Mouse (Mus musculus) frontal cortex, adult 2 months (tissue): Measurements from ENCODE around the gene Smim13. TPM values are rescaled to one million over a fixed set of nuclear protein-coding genes. Genes with fewer than 3 reads are reported as not detected.
"Not testable (repeated sequence)": the region's sequence is repeated elsewhere in the genome, so short reads cannot be mapped to it uniquely, and the experiment has no call there.

ENCODE experiments used
- DNase-seq, 2 experiments: peaks; one replicate each; pipeline ENCODE4 v3.0.0; 2022; ENCODE audit warnings: low spot score in 1 of 2; ENCODE audit errors: extremely low spot score in 1 of 2
- polyA plus RNA-seq: library from polyadenylated mRNA; depleted of rRNA; stranded (reverse); fragments of >200 nt; gene quantifications from 2 replicates; pipeline ENCODE4 v1.2.3, GENCODE M21; 2012; rRNA removed

The Smim13 gene
- 101 and 102 TPM in 2 replicates for polyA plus RNA-seq

- DNase-seq, result peak; percentile 95 to 96
Observed at GRCm38 (mm10) chr13:41249538-41250317, at the start of gene Smim13. Smim13 (plus strand) TSS chr13:41249844.

- DNase-seq, result peak; percentile 7 to 25
Observed at GRCm38 (mm10) chr13:41200861-41201260, 48.8 kb upstream of the Smim13 start.

- DNase-seq, result peak in 1 of 2 experiments; percentile 11
Observed at GRCm38 (mm10) chr13:41203289-41203688, 46.4 kb upstream of the Smim13 start.

GRCm38 (mm10) chr13:41203691-41204090 lies 46.0 kb upstream of the Smim13 start:
- no peak for DNase-seq

GRCm38 (mm10) chr13:41205568-41205967 lies 44.1 kb upstream of the Smim13 start:
- DNase-seq, result not testable (repeated sequence)

- DNase-seq, result peak in 1 of 2 experiments; percentile 64
Observed at GRCm38 (mm10) chr13:41206241-41206640, 43.4 kb upstream of the Smim13 start.

GRCm38 (mm10) chr13:41211276-41211675 lies 38.4 kb upstream of the Smim13 start:
- no peak for DNase-seq

- DNase-seq, result no peak
Observed at GRCm38 (mm10) chr13:41212558-41213322, 36.9 kb upstream of the Smim13 start.

GRCm38 (mm10) chr13:41215669-41216068 lies 34.0 kb upstream of the Smim13 start:
- DNase-seq, result no peak

GRCm38 (mm10) chr13:41216236-41216635 lies 33.4 kb upstream of the Smim13 start:
- no peak for DNase-seq

- no peak for DNase-seq
Observed at GRCm38 (mm10) chr13:41219056-41219455, 30.6 kb upstream of the Smim13 start.

- DNase-seq, result no peak
Observed at GRCm38 (mm10) chr13:41219687-41220303, 29.8 kb upstream of the Smim13 start.

GRCm38 (mm10) chr13:41220304-41220834 lies 29.3 kb upstream of the Smim13 start, which contains the start of gene Elovl2:
Elovl2 (minus strand) TSS chr13:41220405.
- peak in 1 of 2 experiments; percentile 56 for DNase-seq

GRCm38 (mm10) chr13:41226513-41226912 lies 23.1 kb upstream of the Smim13 start:
- DNase-seq, result no peak

GRCm38 (mm10) chr13:41228060-41228459 lies 21.6 kb upstream of the Smim13 start:
- DNase-seq, result no peak

- DNase-seq, result no peak
Observed at GRCm38 (mm10) chr13:41230256-41230655, 19.4 kb upstream of the Smim13 start.

- DNase-seq, result peak in 1 of 2 experiments; percentile 47
Observed at GRCm38 (mm10) chr13:41231389-41231983, 18.2 kb upstream of the Smim13 start.

- DNase-seq, result no peak
Observed at GRCm38 (mm10) chr13:41232209-41232608, 17.4 kb upstream of the Smim13 start.

- no peak for DNase-seq
Observed at GRCm38 (mm10) chr13:41233241-41233640, 16.4 kb upstream of the Smim13 start.

GRCm38 (mm10) chr13:41235181-41235580 lies 14.5 kb upstream of the Smim13 start:
- no peak for DNase-seq
